Mouse (Mus musculus) limb, embryonic 15.5 days (tissue): ENCODE results near the gene March1. TPM values are rescaled to one million over a fixed set of nuclear protein-coding genes. Genes with fewer than 3 reads are reported as not detected.

Source experiments
- ATAC-seq: fragments of 200-750 bp; cut with Nextera tagmentation; 2 replicates; pipeline ENCODE4 v1.8.0; 2017; ENCODE audit warnings: low read depth, moderate TSS enrichment; ENCODE audit not compliant: insufficient number of reproducible peaks, low FRiP score, low TSS enrichment
- H3K27ac ChIP-seq: fragments of 300-500 bp; sonication (generic); 2 replicates; pipeline ENCODE4 v1.5.1; 2015; ENCODE audit warnings: moderate library complexity, mild to moderate bottlenecking, inconsistent platforms
- H3K27me3 ChIP-seq: fragments of 300-500 bp; sonication (generic); 2 replicates; pipeline ENCODE4 v1.6.1; 2015; ENCODE audit warnings: inconsistent platforms
- H3K36me3 ChIP-seq: fragments of 300-500 bp; sonication (generic); 2 replicates; pipeline ENCODE4 v1.6.1; 2015; ENCODE audit warnings: inconsistent platforms
- H3K4me1 ChIP-seq: fragments of 300-500 bp; sonication (generic); 2 replicates; pipeline ENCODE4 v1.6.1; 2015; ENCODE audit warnings: inconsistent platforms
- H3K4me2 ChIP-seq: fragments of 300-500 bp; sonication (generic); 2 replicates; pipeline ENCODE4 v1.6.1; 2015; ENCODE audit warnings: mild to moderate bottlenecking, inconsistent platforms
- H3K4me3 ChIP-seq: fragments of 300-500 bp; sonication (generic); 2 replicates; pipeline ENCODE4 v1.5.1; 2015; ENCODE audit warnings: mild to moderate bottlenecking, inconsistent platforms
- H3K9ac ChIP-seq: fragments of 300-500 bp; sonication (generic); 2 replicates; pipeline ENCODE4 v1.6.1; 2015; ENCODE audit warnings: inconsistent platforms
- H3K9me3 ChIP-seq: fragments of 300-500 bp; sonication (generic); 2 replicates; pipeline ENCODE4 v1.6.1; 2016; ENCODE audit warnings: inconsistent platforms
- WGBS: fragments of 180-500 bp; shearing (Covaris S2); methylation state at CpG from one replicate; pipeline ENCODE4 v1.1.7; 2015; 5-methylcytosine and 5-hydroxymethylcytosine counted together
- polyA plus RNA-seq: library from polyadenylated mRNA; unstranded; fragments of >200 nt; fragmentation: Nextera tagmentation; extraction: Ambion mirVana; gene quantifications from 2 replicates; pipeline ENCODE4 v1.2.1, GENCODE M21; 2015

Gene March1
- polyA plus RNA-seq, 1 experiment from 2014 or later = 0.54 TPM

DNA sequence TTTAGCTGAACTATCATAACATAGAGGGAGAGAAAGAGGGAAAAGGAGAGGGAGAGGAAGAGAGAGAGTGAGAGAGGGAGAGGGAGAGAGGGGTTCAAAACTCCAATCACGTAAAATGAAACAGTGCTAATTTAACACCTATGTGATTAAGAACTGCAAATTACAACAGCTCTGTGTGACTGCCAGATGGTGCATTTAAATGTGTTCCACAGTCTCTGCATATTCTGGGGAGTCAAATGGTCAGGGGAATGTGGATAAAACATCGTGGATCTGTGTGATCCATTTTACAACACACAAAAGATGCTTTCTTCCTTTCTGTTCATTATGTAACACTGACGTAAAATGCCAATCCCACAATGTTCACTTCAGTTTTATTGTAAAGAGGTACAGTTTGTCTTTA, 416.0 kb downstream of the March1 start:
- no peaks in the 10 kb centered on the region for H3K36me3 ChIP-seq
- H3K4me3 ChIP-seq = no peak overlapping the region
- no peaks in the 10 kb centered on the region for H3K27me3 ChIP-seq
- 58% methylated on average over 3 of the region's 3 CpGs for WGBS
- no peak overlapping the region for H3K4me2 ChIP-seq
- no peak overlapping the region for H3K27ac ChIP-seq
- no peaks in the 10 kb centered on the region for H3K4me1 ChIP-seq
- H3K9ac ChIP-seq = no peak overlapping the region
- H3K9me3 ChIP-seq = no peaks in the 10 kb centered on the region
- no peak for ATAC-seq

- no peaks in the 10 kb centered on the region for H3K27me3 ChIP-seq
These were observed 416.7 kb downstream of the March1 start for GRCm38 (mm10) chr8:66034429-66034828.

GRCm38 (mm10) chr8:66094152-66094551, 476.5 kb downstream of the March1 start:
- no peaks in the 10 kb centered on the region for H3K9me3 ChIP-seq
- 84% methylated on average over 3 of the region's 3 CpGs for WGBS
- no peaks in the 10 kb centered on the region for H3K36me3 ChIP-seq
- H3K27me3 ChIP-seq = no peaks in the 10 kb centered on the region
- no peak for ATAC-seq
- H3K9ac ChIP-seq = no peak overlapping the region
- no peaks in the 10 kb centered on the region for H3K4me1 ChIP-seq
- H3K4me3 ChIP-seq = no peak overlapping the region
- no peak overlapping the region for H3K27ac ChIP-seq
- no peak overlapping the region for H3K4me2 ChIP-seq

More at GRCm38 (mm10) chr8:66034429-66034828, 416.7 kb downstream of the March1 start:
- no peak overlapping the region for H3K9ac ChIP-seq
- no peak overlapping the region for H3K4me3 ChIP-seq
- H3K9me3 ChIP-seq = no peaks in the 10 kb centered on the region
- no peak overlapping the region for H3K27ac ChIP-seq
- H3K36me3 ChIP-seq = no peaks in the 10 kb centered on the region
- H3K4me1 ChIP-seq = no peaks in the 10 kb centered on the region
- WGBS = 82% methylated on average over 3 of the region's 3 CpGs
- ATAC-seq = no peak
- H3K4me2 ChIP-seq = no peak overlapping the region

DNA sequence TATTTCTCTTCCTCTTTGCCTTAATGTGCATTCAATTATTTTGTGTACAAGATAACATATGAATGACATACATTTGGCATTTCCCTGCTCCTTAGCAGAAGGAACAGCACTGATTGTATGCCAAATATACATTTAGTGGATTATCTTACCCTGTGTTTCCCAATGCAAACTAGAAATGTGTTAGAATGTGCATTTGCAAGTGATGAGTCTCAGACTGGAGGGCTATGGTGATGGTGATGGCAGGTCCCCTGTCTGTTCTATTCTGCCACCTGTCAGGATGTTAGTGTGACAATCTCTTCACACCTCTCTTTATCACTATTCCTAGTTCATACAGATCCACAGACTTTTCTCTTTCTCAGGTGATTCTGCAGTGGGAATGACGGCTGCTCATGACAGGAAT, 480.4 kb downstream of the March1 start:
- Histone ChIP-seq H3K9ac (no peak overlapping the region), H3K4me1 (no peaks in the 10 kb centered on the region), H3K27me3 (no peaks in the 10 kb centered on the region), H3K4me2 (no peak overlapping the region), H3K4me3 (no peak overlapping the region), H3K9me3 (no peaks in the 10 kb centered on the region), H3K36me3 (no peaks in the 10 kb centered on the region), H3K27ac (no peak overlapping the region)
- 79% methylated on average over 1 of the region's 1 CpGs for WGBS
- ATAC-seq = no peak

GRCm38 (mm10) chr8:66119294-66119693, 501.6 kb downstream of the March1 start:
- H3K27me3 ChIP-seq = no peaks in the 10 kb centered on the region
- H3K9me3 ChIP-seq = no peaks in the 10 kb centered on the region
- WGBS = 49% methylated on average over 2 of the region's 2 CpGs
- no peak overlapping the region for H3K27ac ChIP-seq
- no peaks in the 10 kb centered on the region for H3K4me1 ChIP-seq
- no peak for ATAC-seq
- no peak overlapping the region for H3K4me3 ChIP-seq
- no peak overlapping the region for H3K9ac ChIP-seq
- no peak overlapping the region for H3K4me2 ChIP-seq
- H3K36me3 ChIP-seq = no peaks in the 10 kb centered on the region

- 79% methylated on average over 1 of the region's 1 CpGs for WGBS
These were observed 541.9 kb downstream of the March1 start for GRCm38 (mm10) chr8:66159648-66160047.

DNA sequence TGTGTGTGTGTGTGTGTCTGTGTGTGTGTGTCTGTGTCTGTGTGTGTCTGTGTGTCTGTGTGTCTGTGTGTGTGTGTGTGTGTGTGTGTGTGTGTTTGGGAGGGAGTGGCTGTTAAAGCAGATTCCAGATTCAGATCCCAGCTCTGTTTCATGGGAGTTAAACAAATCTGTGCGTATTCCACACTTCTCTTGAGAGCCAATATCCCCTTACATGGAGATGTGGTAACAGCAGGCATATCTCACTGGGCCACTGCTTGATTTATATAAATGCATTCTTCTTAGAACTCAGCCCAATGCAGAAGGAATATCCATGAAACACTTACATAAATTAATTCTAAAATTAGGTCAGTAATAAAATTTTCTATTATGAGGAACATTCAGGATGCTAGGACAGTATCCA, 549.1 kb downstream of the March1 start:
- H3K27ac ChIP-seq = no peak overlapping the region
- no peaks in the 10 kb centered on the region for H3K9me3 ChIP-seq
- WGBS = 46% methylated on average over 1 of the region's 1 CpGs
- no peak for ATAC-seq
- no peak overlapping the region for H3K4me3 ChIP-seq
- H3K27me3 ChIP-seq = no peaks in the 10 kb centered on the region
- no peak overlapping the region for H3K9ac ChIP-seq
- no peaks in the 10 kb centered on the region for H3K4me1 ChIP-seq
- no peaks in the 10 kb centered on the region for H3K36me3 ChIP-seq
- no peak overlapping the region for H3K4me2 ChIP-seq

More at GRCm38 (mm10) chr8:66159648-66160047, 541.9 kb downstream of the March1 start:
- H3K36me3 ChIP-seq = no peaks in the 10 kb centered on the region
- H3K27me3 ChIP-seq = no peaks in the 10 kb centered on the region
- H3K4me3 ChIP-seq = no peak overlapping the region
- ATAC-seq = no peak
- no peak overlapping the region for H3K4me2 ChIP-seq
- H3K27ac ChIP-seq = no peak overlapping the region
- no peak overlapping the region for H3K9ac ChIP-seq
- H3K9me3 ChIP-seq = no peaks in the 10 kb centered on the region
- no peaks in the 10 kb centered on the region for H3K4me1 ChIP-seq

DNA sequence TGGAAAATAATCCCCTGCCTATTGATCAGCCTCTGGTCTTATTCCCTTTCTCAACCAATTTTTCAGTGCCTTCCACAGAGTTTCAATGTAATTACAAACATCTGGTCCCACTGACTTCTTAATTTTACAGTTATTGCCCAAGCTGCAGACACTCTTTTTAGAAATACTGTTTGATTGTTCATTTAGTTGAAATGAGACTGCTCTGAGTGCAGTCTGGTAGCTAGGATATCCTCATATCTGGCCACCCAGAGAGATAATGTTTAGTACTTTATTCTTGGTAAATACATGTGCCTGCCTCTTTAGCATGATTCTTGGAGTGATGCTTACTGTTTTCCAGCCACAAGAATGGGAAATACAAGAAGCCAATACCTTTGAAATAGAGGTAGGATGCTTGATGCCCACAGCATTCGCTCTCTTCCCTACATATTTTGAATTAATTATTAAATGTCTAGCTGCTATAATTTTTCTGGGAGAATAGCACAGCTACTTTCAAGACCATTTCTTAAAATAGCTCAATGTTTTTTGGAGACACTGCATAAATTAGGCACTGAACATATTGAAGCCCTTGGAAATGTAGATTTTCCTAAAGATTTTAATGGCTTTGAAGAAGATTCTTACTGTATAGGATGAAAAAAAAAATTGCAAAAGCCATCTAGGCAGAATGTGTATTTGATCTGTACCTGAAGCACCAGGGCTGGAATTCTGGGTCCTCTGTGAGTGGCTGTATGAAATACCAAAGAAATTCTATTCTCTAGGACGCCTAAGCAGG, 549.9 kb downstream of the March1 start:
- Histone ChIP-seq H3K9ac (no peak overlapping the region), H3K4me2 (no peak overlapping the region), H3K36me3 (no peaks in the 10 kb centered on the region), H3K9me3 (no peaks in the 10 kb centered on the region), H3K4me1 (no peaks in the 10 kb centered on the region), H3K27ac (no peak overlapping the region), H3K27me3 (no peaks in the 10 kb centered on the region), H3K4me3 (no peak overlapping the region)
- WGBS = 58% methylated on average over 2 of the region's 2 CpGs
- ATAC-seq = no peak

GRCm38 (mm10) chr8:66179336-66179735, 561.6 kb downstream of the March1 start:
- H3K4me1 ChIP-seq = no peaks in the 10 kb centered on the region
- H3K27ac ChIP-seq = no peak overlapping the region
- no peak overlapping the region for H3K4me3 ChIP-seq
- no peaks in the 10 kb centered on the region for H3K27me3 ChIP-seq
- H3K4me2 ChIP-seq = no peak overlapping the region
- no peaks in the 10 kb centered on the region for H3K36me3 ChIP-seq
- WGBS = 84% methylated on average over 1 of the region's 1 CpGs
- H3K9ac ChIP-seq = no peak overlapping the region
- no peak for ATAC-seq
- H3K9me3 ChIP-seq = no peaks in the 10 kb centered on the region

GRCm38 (mm10) chr8:66181265-66181664, 563.6 kb downstream of the March1 start:
- H3K9ac ChIP-seq = no peak overlapping the region
- no peaks in the 10 kb centered on the region for H3K36me3 ChIP-seq
- 77% methylated on average over 4 of the region's 4 CpGs for WGBS
- no peak for ATAC-seq
- H3K4me1 ChIP-seq = no peaks in the 10 kb centered on the region
- no peak overlapping the region for H3K27ac ChIP-seq
- no peak overlapping the region for H3K4me3 ChIP-seq
- no peaks in the 10 kb centered on the region for H3K27me3 ChIP-seq
- no peaks in the 10 kb centered on the region for H3K9me3 ChIP-seq
- no peak overlapping the region for H3K4me2 ChIP-seq

DNA sequence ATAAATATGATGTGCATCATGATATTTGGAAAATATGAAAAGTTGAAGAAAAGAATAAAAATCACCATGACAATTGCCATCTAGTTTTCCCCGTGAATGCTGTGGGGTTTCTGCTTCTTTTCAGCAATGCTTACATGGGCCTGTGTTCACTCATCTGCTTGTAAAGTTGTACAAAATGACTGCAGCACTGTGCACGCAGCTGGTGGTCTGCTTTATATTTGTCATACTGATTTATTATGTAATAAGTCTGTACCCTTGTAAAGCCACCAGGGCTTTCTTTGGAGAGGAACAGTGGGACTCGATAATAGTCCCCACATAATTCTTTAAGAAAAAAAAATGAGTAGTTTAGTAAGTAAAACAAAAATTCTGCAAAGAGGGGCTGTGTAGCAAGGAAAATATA, 564.6 kb downstream of the March1 start:
- WGBS = 19% methylated on average over 3 of the region's 3 CpGs
- no peak for ATAC-seq
- H3K9ac ChIP-seq = no peak overlapping the region
- no peak overlapping the region for H3K4me3 ChIP-seq
- no peak overlapping the region for H3K27ac ChIP-seq
- no peaks in the 10 kb centered on the region for H3K4me1 ChIP-seq
- no peak overlapping the region for H3K4me2 ChIP-seq
- no peaks in the 10 kb centered on the region for H3K36me3 ChIP-seq
- no peaks in the 10 kb centered on the region for H3K9me3 ChIP-seq
- H3K27me3 ChIP-seq = no peaks in the 10 kb centered on the region

DNA sequence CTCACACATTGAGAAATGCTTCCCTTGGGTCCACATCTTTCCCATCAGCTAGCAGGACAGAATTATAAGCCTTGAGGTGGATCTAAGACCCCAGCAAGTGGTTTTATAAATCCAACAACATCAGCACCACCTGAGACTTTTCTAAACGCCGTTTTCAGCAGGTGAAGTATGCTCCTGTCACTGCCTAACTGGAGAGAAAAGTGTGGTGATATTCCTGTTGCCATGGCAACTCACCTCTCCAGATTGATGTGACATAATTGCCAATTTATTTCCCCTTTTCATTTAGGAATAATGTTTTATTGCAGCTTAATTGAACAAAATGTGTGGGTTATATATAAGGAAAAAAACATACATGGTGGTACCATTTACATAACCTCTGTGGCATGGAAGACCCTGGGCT, 565.8 kb downstream of the March1 start:
- 71% methylated on average over 2 of the region's 2 CpGs for WGBS
- H3K4me1 ChIP-seq = no peaks in the 10 kb centered on the region
- H3K4me3 ChIP-seq = no peak overlapping the region
- no peaks in the 10 kb centered on the region for H3K9me3 ChIP-seq
- H3K27ac ChIP-seq = no peak overlapping the region
- no peak for ATAC-seq
- no peaks in the 10 kb centered on the region for H3K36me3 ChIP-seq
- H3K9ac ChIP-seq = no peak overlapping the region
- no peaks in the 10 kb centered on the region for H3K27me3 ChIP-seq
- H3K4me2 ChIP-seq = no peak overlapping the region

DNA sequence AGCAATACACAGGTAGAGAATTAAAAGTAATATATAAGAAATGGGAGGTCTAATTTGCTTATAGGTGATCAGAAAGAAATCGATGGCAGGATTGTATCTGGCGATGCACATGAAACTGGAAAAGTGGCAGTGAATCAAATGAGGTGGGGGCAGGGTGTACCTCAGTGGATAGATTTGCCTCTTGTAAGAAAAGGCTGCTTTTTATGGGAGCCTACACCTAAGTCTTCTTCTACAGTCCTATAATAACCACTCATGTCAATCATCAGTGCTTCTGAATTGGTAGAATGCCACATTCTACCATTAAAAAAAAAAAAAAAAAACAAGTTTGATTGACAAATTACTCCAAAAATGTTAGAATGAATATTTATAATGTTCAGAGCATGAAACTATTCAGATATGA, 567.5 kb downstream of the March1 start:
- H3K36me3 ChIP-seq = no peaks in the 10 kb centered on the region
- WGBS = 92% methylated on average over 2 of the region's 2 CpGs
- H3K4me2 ChIP-seq = no peak overlapping the region
- no peak overlapping the region for H3K9ac ChIP-seq
- H3K27ac ChIP-seq = no peak overlapping the region
- H3K4me3 ChIP-seq = no peak overlapping the region
- no peaks in the 10 kb centered on the region for H3K9me3 ChIP-seq
- H3K4me1 ChIP-seq = no peaks in the 10 kb centered on the region
- ATAC-seq = no peak
- no peaks in the 10 kb centered on the region for H3K27me3 ChIP-seq
